8 mouse cellular contexts compared by ENCODE assay signal in the genomic region with DNA sequence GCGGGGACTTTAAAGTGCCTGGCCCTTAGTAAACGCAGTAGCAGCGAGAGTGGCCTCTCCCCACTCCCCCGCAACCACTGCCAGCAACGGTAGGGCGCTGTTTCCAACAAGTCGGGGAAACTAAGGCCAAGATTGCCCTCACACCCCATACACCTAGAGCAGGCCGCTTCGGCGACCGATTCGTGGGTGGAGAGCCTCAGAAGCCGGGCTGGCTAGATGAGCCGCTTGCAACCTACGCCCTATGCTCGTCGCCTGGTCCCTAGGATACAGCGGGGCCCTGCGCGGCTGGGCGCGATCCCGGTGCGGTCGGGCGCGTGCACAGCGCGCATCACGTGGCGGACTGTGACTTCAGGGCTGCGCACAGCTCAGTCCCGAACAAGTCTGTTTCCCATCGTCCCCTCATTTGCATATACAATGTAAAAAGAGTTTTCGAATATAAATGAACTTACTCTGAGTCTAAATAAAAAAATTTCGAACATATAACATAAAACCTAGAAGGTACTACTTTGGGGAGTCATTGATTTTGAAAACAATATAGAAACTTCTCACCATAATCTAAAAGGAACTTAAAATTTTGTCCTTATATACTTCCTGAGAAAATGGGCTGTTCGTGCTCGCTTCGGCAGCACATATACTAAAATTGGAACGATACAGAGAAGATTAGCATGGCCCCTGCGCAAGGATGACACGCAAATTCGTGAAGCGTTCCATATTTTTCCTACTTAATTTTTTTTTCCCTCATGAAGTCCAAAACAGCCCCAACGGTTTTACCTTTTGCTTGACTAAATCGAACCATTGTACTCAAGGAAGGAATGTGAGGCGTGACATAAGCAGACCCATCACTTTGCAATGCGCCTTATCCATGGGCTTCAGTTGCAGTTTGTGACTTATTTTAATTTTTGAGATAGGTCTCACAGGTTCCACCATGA. TPM values are rescaled to one million over a fixed set of nuclear protein-coding genes. Genes with fewer than 3 reads are reported as not detected.
DNase-seq lines count a peak whose midpoint lies in the region; ATAC-seq lines count a peak whose summit lies in the region.

No protein-coding gene starts in this region.

- H3K4me2 ChIP-seq in embryonic facial prominence, embryonic 11.5 days (ENCODE audit: low read depth, low read length), result peak overlapping the region; percentile 59
- peak overlapping the region; percentile 84 for H3K4me2 ChIP-seq in limb, embryonic 13.5 days (replicated peaks)
- H3K4me2 ChIP-seq in midbrain, embryonic 15.5 days, result peak overlapping the region; percentile 80

- H3K36me3 ChIP-seq in embryonic facial prominence, embryonic 11.5 days (replicated peaks; ENCODE audit: control insufficient read depth, insufficient read depth, low read depth, low read length), result no peaks in the 10 kb centered on the region
- H3K36me3 ChIP-seq in limb, embryonic 13.5 days, result no peaks in the 10 kb centered on the region
- no peaks in the 10 kb centered on the region for H3K36me3 ChIP-seq in midbrain, embryonic 15.5 days (replicated peaks)

- peaks cover 35% of the 10 kb centered on the region for H3K27me3 ChIP-seq in embryonic facial prominence, embryonic 11.5 days (ENCODE audit: control insufficient read depth, insufficient read depth, low read length)
- peaks cover 46% of the 10 kb centered on the region for H3K27me3 ChIP-seq in limb, embryonic 13.5 days
- peaks cover 40% of the 10 kb centered on the region for H3K27me3 ChIP-seq in midbrain, embryonic 15.5 days (replicated peaks)

- peak; percentile 98 for ATAC-seq in embryonic facial prominence, embryonic 11.5 days (replicated peaks; ENCODE audit: insufficient number of reproducible peaks, low FRiP score, low TSS enrichment, low read depth)
- ATAC-seq in limb, embryonic 13.5 days (ENCODE audit: low FRiP score, low read depth), result peak; percentile 97
- ATAC-seq in midbrain, embryonic 15.5 days (replicated peaks), result peak; percentile 98

- peak overlapping the region; percentile 13; the same call in 1 of the 2 replicates for H3K27ac ChIP-seq in embryonic facial prominence, embryonic 11.5 days (replicated peaks; ENCODE audit: low read depth, low read length)
- peak overlapping the region; percentile 84; the same call in 1 of the 2 replicates for H3K27ac ChIP-seq in limb, embryonic 13.5 days
- peak overlapping the region; percentile 85 for H3K27ac ChIP-seq in midbrain, embryonic 15.5 days

- DNase-seq in 3134 (ENCODE audit: extremely low read depth, insufficient read length, low spot score), result peak; percentile 98
- peak; percentile 96 for DNase-seq in adrenal gland, postnatal 14 days
- DNase-seq in embryonic facial prominence, embryonic 11.5 days (ENCODE audit: low spot score), result peak; percentile 94
- DNase-seq in heart, adult 8-10 months (ENCODE audit: low spot score), result peak; percentile 95
- DNase-seq in kidney, adult 9 months, result peak; percentile 97
- peak; percentile 90 to 93 for DNase-seq in spleen, adult 18-20 months

- H3K4me1 ChIP-seq in embryonic facial prominence, embryonic 11.5 days (ENCODE audit: control insufficient read depth, insufficient read depth, low read length), result no peaks in the 10 kb centered on the region; the same call in 1 of the 2 replicates
- H3K4me1 ChIP-seq in limb, embryonic 13.5 days, result peaks cover 50% of the 10 kb centered on the region
- peaks cover 55% of the 10 kb centered on the region for H3K4me1 ChIP-seq in midbrain, embryonic 15.5 days

- H3K9me3 ChIP-seq in embryonic facial prominence, embryonic 11.5 days (replicated peaks; ENCODE audit: control insufficient read depth, low read length), result no peaks in the 10 kb centered on the region
- no peaks in the 10 kb centered on the region for H3K9me3 ChIP-seq in limb, embryonic 13.5 days
- H3K9me3 ChIP-seq in midbrain, embryonic 15.5 days, result no peaks in the 10 kb centered on the region

- WGBS in embryonic facial prominence, embryonic 11.5 days, result under 1% methylated on average over 48 of the region's 48 CpGs
- WGBS in limb, embryonic 13.5 days, result 1% methylated on average over 48 of the region's 48 CpGs
- under 1% methylated on average over 48 of the region's 48 CpGs for WGBS in midbrain, embryonic 15.5 days

- peak overlapping the region; percentile 73 for H3K9ac ChIP-seq in embryonic facial prominence, embryonic 11.5 days (replicated peaks; ENCODE audit: low read length)
- H3K9ac ChIP-seq in limb, embryonic 13.5 days, result peak overlapping the region; percentile 78
- peak overlapping the region; percentile 68 for H3K9ac ChIP-seq in midbrain, embryonic 15.5 days

- peak overlapping the region; percentile 66 for H3K4me3 ChIP-seq in embryonic facial prominence, embryonic 11.5 days (ENCODE audit: low read depth, low read length)
- peak overlapping the region; percentile 67 for H3K4me3 ChIP-seq in limb, embryonic 13.5 days
- H3K4me3 ChIP-seq in midbrain, embryonic 15.5 days, result peak overlapping the region; percentile 84

RNA-seq across cellular contexts. Expression of a gene that starts 15.8 kb away (rescaled TPM):
- total RNA-seq in adrenal gland, postnatal 14 days (2021), result not detected in 2 replicates
- 0.17 and 0.53 TPM in 2 replicates for polyA plus RNA-seq in embryonic facial prominence, embryonic 11.5 days (2014; fragmentation: Nextera tagmentation; extraction: Ambion mirVana)
- total RNA-seq in heart, adult 8-10 months (2022), result under 1 TPM in 3 of 4 experiments, not detected in 1; 0.08 to 0.20 (median 0.12) TPM
- 0.06 TPM in 1 of 2 replicates, not detected in the other for polyA plus RNA-seq in limb, embryonic 13.5 days (2015; fragmentation: Nextera tagmentation; extraction: Ambion mirVana)
- polyA plus RNA-seq in midbrain, embryonic 15.5 days (2015; fragmentation: Nextera tagmentation; extraction: Ambion mirVana), result 1.6 and 1.9 TPM in 2 replicates

Comparison
In these comparisons a context has a peak if more than half of its experiments do, and no peak if none do; other contexts are left out.
1. Peak in every context shown above with its lines: DNase-seq, ATAC-seq, H3K4me3 ChIP-seq and H3K27ac ChIP-seq.
2. H3K27ac ChIP-seq: peak in every context shown above with its lines; median percentile 85 in midbrain, embryonic 15.5 days; 84 in limb, embryonic 13.5 days; 13 in embryonic facial prominence, embryonic 11.5 days.